Mouse (Mus musculus) CH12F3 (cell line): ENCODE measurements around the gene Jmjd6.
"Not testable (repeated sequence)": the region's sequence is repeated elsewhere in the genome, so short reads cannot be mapped to it uniquely, and the experiment has no call there.

Experiments
- in situ Hi-C: fragments of 300-500 bp; cut with MboI; formaldehyde crosslinking; loops from 2 replicates; pipeline ENCODE4 v1.14.3; 2020; ENCODE audit warnings: low sequenced_read_pairs

The Jmjd6 gene

GRCm38 (mm10) chr11:116826550-116827504, 16.4 kb downstream of the Jmjd6 start:
- in situ Hi-C loops: no loop called here

- in situ Hi-C loops: no loop called here
Measured at GRCm38 (mm10) chr11:116825230-116825629, 18.0 kb downstream of the Jmjd6 start.

GRCm38 (mm10) chr11:116823885-116824284, 19.4 kb downstream of the Jmjd6 start:
- in situ Hi-C loops: not testable (repeated sequence)

- in situ Hi-C loops: no loop called here
Measured at GRCm38 (mm10) chr11:116823255-116823654, 20.0 kb downstream of the Jmjd6 start.

- in situ Hi-C loops: no loop called here
Measured at GRCm38 (mm10) chr11:116822626-116823025, 20.6 kb downstream of the Jmjd6 start.

- in situ Hi-C loops: no loop called here
Measured at GRCm38 (mm10) chr11:116822215-116822614, 21.0 kb downstream of the Jmjd6 start.

- in situ Hi-C loops: no loop called here
Measured at GRCm38 (mm10) chr11:116821057-116821940, 21.9 kb downstream of the Jmjd6 start.

- in situ Hi-C loops: no loop called here
Measured at GRCm38 (mm10) chr11:116819932-116820593, 23.2 kb downstream of the Jmjd6 start.

- in situ Hi-C loops: no loop called here
Measured at GRCm38 (mm10) chr11:116818722-116819121, 24.5 kb downstream of the Jmjd6 start.

- in situ Hi-C loops: no loop called here
Measured at GRCm38 (mm10) chr11:116817567-116817966, 25.7 kb downstream of the Jmjd6 start.

GRCm38 (mm10) chr11:116816769-116817168, 26.5 kb downstream of the Jmjd6 start:
- in situ Hi-C loops: no loop called here

GRCm38 (mm10) chr11:116814884-116815415, 28.3 kb downstream of the Jmjd6 start:
- in situ Hi-C loops: no loop called here

- in situ Hi-C loops: no loop called here
Measured at GRCm38 (mm10) chr11:116814076-116814883, 29.0 kb downstream of the Jmjd6 start.

- in situ Hi-C loops: no loop called here
Measured at GRCm38 (mm10) chr11:116813610-116814009, 29.6 kb downstream of the Jmjd6 start.

- in situ Hi-C loops: no loop called here
Measured at GRCm38 (mm10) chr11:116812793-116813529, 30.3 kb downstream of the Jmjd6 start.

- in situ Hi-C loops: no loop called here
Measured at GRCm38 (mm10) chr11:116810983-116811901, 32.0 kb downstream of the Jmjd6 start.

- in situ Hi-C loops: no loop called here
Measured at GRCm38 (mm10) chr11:116810528-116810927, 32.7 kb downstream of the Jmjd6 start.

- in situ Hi-C loops: loop anchor here (10.0 kb wide), 1 partner anchor 165 kb away; no protein-coding TSS in a partner anchor
Measured at GRCm38 (mm10) chr11:116809520-116809919, 33.7 kb downstream of the Jmjd6 start.
